Mouse (Mus musculus): ENCODE measurements around the gene Ccdc80.

Ccdc80 gene

DNA sequence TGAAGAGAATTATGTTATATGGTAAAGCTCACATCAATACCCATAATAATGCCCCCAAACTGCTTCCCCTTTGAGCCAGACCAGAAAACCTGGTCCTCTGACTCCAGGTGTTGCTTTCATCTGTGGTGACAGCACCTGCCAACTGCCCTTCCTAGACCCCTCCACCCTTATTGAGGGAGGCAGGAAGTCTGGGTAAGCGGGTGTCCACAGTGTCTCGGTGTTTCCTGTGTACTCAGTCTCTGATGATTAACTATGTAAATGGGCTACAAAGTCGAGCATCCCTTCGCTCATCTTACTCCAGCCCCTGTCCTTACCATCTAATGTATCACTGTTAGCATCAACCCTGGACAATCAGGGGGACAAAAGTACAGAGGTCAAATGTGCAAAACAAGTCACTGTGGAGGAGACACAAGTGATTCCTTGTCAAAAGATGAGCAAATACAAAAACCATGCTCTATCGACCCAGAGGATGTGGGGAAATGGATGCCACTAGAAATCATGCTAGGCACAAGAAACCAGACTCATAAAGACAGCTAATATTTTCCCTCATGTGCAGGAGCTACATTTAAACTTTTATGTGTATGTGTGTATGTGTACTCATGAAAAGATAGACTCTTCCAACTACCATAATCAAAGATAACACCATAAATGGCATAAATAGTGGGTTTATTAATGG, 15.1 kb downstream of the Ccdc80 start:
- in situ Hi-C loops (cut with MboI, MseI), result no loop called here

DNA sequence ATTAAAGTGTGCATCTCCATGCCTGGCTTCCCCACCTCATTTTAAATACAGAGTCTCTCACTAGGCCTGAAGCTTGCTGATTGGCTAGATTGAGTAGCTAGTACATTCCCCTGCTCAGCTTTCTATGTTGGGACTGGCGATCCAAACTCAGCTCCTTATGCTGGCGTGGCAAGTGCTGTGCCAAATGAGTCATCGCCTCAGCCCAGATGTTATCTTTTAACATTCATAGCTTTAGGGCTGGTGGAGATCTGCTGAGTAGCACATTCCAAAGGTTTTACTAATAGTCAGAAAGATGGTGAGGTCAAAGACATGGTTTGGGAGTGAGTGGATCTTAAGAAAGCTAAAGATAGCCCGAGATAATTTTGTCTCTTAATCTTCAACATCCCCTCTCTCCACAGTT, 17.3 kb downstream of the Ccdc80 start:
- in situ Hi-C loops (cut with MboI, MseI), result no loop called here

GRCm38 (mm10) chr16:45117200-45117599, 24.0 kb downstream of the Ccdc80 start:
- in situ Hi-C loops (cut with MboI, MseI), result no loop called here

DNA sequence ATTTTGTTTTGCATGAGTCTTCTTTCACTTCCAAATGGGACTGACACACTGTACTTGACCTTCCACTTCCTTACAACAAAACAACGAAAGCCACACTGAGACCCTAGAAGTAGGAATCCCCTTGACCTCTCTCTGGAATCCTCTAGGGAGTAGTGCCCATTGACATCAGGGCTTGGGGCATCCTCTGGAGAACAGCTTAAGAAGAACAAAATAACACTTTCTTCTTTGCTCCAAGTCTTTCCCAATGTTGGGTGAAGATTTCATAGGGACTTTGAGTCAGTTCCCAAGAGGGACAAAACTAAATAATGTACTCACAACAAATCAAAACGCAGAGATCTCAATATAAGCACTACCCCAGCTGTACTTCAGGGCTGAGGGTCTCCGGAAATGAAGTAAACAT, 25.6 kb downstream of the Ccdc80 start:
- in situ Hi-C loops (cut with MboI, MseI), result no loop called here

DNA sequence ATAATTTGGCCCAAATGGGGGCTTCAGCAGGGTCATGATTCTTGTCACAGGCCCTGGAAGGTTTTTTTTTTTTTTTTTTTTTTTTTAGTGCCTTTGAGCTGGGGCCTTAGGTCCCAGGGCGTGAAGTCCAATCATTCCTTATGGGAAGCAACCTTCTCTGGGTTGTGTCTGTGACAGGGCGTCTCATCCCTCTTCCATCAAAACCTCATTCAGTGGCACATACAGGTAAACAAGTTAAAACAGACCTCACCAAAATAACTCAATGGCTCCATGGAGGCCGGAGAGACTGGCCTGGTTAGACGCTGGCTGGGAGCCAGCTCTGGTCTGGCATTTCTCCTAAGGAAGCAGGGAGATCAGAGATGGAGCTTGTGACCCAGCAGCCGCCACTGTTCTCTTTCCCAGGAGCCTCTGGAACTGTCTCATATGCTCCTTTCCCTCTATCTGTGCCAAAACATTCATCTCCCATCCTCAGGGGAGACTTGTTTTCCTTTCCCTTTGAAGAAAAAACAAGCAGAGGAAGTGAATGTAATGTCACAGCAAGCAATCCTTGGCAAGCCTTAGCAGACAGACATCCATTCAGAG, 27.7 kb downstream of the Ccdc80 start:
- in situ Hi-C loops (cut with MboI, MseI), result no loop called here

DNA sequence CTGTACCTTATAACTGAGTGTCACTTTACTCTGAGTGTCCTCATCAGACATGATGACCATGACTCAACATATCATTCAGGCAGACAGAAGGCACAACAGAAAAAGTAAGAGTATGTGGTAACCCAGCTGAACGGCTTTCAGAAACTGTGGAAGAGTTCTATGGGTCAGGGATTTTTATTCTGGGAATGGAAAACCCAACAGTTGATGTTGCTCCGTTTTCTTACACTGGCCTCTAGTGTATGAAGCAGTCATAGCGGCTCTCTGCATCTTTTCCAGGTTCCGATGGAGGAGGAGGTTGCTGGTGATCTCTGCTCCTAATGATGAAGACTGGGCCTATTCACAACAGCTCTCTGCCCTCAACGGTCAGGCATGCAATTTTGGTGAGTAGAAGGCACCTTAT, 29.4 kb downstream of the Ccdc80 start:
- in situ Hi-C loops (cut with MboI, MseI), result no loop called here

- in situ Hi-C loops (cut with MboI, MseI), result loop anchor here in 1 of 2 experiments (25.0 kb wide), 1 partner anchor 1412 kb away; no protein-coding TSS in a partner anchor
Measured at GRCm38 (mm10) chr16:45124230-45125203, 31.3 kb downstream of the Ccdc80 start.

DNA sequence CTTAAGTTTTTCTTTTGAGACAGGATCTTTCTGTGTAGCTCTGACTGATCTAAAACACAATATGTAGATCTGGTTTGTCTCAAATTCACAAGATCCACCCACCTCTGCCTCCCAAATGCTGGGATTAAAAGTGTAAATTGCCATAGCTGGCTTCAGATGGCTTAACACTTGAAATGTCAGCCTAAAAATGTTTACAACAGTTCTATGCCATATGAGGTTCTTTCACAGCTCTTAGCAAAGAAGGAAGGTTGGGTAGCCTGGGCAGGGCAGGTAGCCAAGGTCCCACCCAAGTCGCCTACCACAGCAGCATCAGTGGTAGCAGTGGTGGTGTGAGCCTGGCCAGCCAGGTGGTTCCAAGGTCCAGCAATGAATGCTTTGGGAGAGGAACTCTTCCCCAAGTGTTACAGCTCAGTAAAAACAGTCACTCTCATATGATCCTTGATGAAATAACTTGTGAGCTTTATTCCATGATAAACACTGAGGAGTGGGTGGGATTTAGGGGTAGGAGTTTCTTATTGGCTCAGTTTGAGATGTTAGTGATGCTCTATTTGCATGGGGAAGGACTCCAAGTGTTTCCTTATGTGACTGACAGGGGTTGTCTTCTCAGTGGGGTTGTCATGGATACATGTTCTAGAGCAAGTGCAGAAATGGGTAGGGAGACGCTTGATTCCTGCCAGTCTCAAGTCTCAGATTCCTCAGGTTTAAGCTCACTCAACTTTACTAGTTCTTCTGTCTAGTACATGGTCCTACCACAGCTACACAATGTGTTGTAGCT, 34.9 kb downstream of the Ccdc80 start:
- in situ Hi-C loops (cut with MboI, MseI), result loop anchor here in 1 of 2 experiments (25.0 kb wide), 1 partner anchor 1416 kb away; no protein-coding TSS in a partner anchor

DNA sequence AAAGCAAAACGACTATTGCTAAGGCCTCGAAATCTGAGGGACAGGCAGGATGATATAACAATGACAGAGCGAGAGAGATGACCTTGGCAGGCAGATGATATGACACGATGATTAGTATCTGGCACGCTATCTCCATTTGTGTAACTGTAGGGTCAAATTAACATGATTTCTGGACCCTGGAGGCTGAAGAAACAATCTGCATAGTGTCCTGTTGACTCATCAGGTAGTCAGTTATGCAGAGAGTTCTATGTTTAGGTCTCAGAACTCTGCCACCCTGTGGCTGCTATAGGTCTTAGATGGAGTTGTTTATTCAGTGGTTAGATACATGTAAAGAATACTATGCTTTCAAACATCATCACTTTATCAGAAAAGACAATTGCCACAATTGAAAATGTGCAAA, 48.5 kb downstream of the Ccdc80 start:
- in situ Hi-C loops (cut with MboI, MseI), result loop anchor here in 1 of 2 experiments (25.0 kb wide), 1 partner anchor 1429 kb away; no protein-coding TSS in a partner anchor

DNA sequence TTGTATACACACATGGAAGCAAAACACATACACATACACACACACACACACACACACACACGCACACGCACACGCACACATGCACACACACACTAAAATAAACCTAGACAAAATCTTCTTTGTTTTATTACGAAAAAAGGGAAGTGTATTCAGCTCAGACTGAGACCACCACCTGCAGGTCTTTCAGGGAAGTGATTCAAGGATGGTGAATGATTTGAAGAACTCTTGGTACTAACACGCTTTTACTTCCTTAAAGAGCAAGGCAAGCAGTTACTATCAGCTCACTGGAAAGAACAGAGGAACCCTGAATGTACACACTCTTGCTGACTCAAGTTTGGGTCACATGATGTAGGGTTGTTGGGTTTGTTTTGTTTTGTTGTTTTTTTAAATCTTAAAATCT, 49.4 kb downstream of the Ccdc80 start:
- in situ Hi-C loops (cut with MboI, MseI), result loop anchor here in 1 of 2 experiments (25.0 kb wide), 1 partner anchor 1430 kb away; no protein-coding TSS in a partner anchor

DNA sequence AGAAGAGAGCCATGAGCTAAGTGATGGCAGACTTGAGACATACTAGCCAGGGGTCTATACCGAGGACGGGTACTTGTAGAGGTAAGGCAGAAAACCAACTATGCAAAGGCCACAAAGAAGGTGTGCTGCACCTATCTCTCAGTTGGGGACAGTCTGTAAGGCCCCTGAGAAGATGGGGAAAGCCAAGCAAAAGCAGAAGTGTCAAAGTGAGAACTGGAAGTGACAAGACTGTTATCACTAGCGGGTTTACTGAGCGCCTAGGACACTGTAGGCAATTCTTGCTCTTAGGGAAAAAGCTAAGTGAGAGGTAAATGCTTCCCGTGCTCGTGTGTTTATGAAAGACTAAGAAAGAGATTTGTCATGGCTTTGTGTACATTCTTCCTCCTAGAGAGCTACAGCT, 51.9 kb downstream of the Ccdc80 start:
- in situ Hi-C loops (cut with MboI, MseI), result loop anchor here in 1 of 2 experiments (25.0 kb wide), 1 partner anchor 1433 kb away; no protein-coding TSS in a partner anchor

GRCm38 (mm10) chr16:45148488-45149082, 55.4 kb downstream of the Ccdc80 start:
- in situ Hi-C loops (cut with MboI, MseI), result loop anchor here in 1 of 2 experiments (25.0 kb wide), 1 partner anchor 1436 kb away; no protein-coding TSS in a partner anchor

DNA sequence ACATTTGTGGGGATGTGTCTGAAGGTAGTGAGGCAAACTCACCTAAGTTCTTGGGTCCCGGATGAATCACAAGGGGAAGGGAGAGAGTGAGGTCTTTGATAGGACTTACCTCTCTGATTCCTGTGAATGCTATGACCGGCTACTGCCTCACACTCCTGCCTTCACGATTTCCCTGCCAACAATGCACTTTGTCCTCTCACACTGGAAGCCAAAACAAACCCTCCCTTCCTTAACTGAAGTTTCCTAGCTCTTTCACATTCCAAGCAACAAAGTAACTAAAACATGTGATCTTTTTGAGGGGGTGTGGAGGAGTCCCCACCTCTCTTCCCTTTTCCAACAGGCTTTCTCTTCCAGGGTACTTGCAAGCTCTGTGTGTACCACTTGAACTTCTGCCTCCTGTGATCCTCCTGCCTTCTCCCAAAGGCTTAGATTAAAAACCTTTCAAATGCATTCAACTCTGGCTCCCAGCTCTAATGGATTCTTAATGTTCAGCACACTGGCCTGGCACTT, 61.6 kb downstream of the Ccdc80 start:
- in situ Hi-C loops (cut with MboI, MseI), result loop anchor here in 1 of 2 experiments (10.0 kb wide), 2 partner anchors 810 to 1340 kb away; partner anchors contain the start of genes Nectin3 and Spice1

- in situ Hi-C loops (cut with MboI, MseI), result loop anchor here in 1 of 2 experiments (10.0 kb wide), 2 partner anchors 813 to 1337 kb away; partner anchors contain the start of genes Nectin3 and Spice1
Measured at GRCm38 (mm10) chr16:45158136-45158521, 64.9 kb downstream of the Ccdc80 start.

- in situ Hi-C loops (cut with MboI, MseI), result loop anchor here in 1 of 2 experiments (10.0 kb wide), 2 partner anchors 814 to 1336 kb away; partner anchors contain the start of genes Nectin3 and Spice1
Measured at GRCm38 (mm10) chr16:45158522-45159388, 65.6 kb downstream of the Ccdc80 start, which contains the start of the genes Slc35a5 and Atg3. Gene Slc35a5 (minus strand): TSS chr16:45158706. Gene Atg3 (plus strand): TSS chr16:45158785.

GRCm38 (mm10) chr16:45159389-45159716, 66.2 kb downstream of the Ccdc80 start:
- in situ Hi-C loops (cut with MboI, MseI), result loop anchor here in 1 of 2 experiments (10.0 kb wide), 2 partner anchors 815 to 1335 kb away; partner anchors contain the start of genes Nectin3 and Spice1

Data from T-helper 17 cell (primary cell).